Mouse (Mus musculus) adrenal gland (tissue): Measurements from ENCODE around the gene Egfl7.

Experiments used
- intact Hi-C: fragments of 180-260 bp; cut with DNase I; formaldehyde crosslinking; loops from one replicate; pipeline ENCODE4 v1.15.1; 2025

Egfl7 gene

GRCm38 (mm10) chr2:26561351-26562016 lies 18.3 kb upstream of the Egfl7 start:
- intact Hi-C loops, result loop anchor here (1.0 to 10.0 kb wide), 2 partner anchors 112 to 237 kb away; no protein-coding TSS in a partner anchor

DNA sequence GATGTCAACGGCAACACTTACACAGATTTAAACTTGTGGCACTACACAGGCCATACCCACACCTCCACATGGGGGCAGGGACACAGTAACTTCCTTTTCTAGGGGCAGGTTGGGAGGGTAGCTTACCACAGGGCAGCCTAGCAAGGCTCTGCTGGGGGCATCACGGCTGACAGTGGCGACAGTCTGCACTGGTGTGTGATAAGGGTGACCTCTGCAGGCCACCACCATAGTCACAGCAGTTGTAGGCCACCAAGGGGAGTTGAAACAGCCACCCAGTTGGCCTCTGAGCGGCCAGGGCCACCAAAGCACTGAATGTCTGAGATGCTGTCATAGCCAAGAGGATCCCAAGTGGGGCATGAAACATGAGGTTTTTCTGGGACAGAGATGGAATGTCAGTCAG lies 13.6 kb upstream of the Egfl7 start:
- intact Hi-C loops, result loop anchor here (10.0 kb wide), 1 partner anchor 241 kb away; no protein-coding TSS in a partner anchor

GRCm38 (mm10) chr2:26570034-26570433 lies 9.8 kb upstream of the Egfl7 start:
- intact Hi-C loops, result no loop called here

- intact Hi-C loops, result no loop called here
Observed at GRCm38 (mm10) chr2:26571400-26571799, 8.4 kb upstream of the Egfl7 start.

DNA sequence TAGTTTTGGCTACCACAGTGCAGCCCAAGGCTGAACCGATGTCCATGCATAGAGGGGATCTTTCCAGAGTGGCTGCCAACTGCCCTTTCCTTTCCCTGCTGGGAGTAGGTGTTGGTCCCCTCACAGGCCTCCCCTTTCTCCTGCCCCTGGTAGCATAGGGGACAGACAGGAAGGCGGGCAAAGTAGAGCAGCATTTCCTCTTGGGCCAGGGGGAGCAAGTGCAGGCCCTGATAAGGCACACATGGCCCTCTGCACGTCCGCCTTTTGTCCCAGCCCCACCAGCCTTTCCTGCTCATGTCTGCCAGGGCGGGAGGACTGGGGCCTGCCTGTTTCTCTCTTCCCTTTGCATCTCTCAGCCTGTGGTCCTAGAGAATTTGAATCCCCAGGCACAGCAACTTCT lies 8.0 kb upstream of the Egfl7 start:
- intact Hi-C loops, result no loop called here

DNA sequence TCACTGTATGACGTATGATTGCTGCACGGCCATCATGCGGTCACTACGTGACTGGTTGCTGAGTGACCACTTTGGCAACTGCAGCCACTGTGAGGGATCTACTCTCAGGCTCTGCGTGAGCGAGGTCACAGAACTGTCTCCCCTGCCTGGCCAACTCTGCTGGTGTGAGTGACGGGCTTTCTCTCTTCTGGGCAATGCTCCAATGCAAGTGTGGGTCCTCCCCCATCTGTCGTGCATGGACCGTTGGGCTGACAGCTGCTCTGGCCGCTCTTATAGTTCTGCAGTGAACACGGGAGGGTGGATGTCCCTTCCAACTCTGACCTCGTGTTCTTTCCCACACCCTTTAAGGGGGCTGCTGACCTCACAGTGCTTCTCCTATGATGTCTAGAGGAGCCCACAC lies 6.4 kb upstream of the Egfl7 start:
- intact Hi-C loops, result no loop called here

GRCm38 (mm10) chr2:26573807-26574206 lies 6.0 kb upstream of the Egfl7 start:
- intact Hi-C loops, result no loop called here

DNA sequence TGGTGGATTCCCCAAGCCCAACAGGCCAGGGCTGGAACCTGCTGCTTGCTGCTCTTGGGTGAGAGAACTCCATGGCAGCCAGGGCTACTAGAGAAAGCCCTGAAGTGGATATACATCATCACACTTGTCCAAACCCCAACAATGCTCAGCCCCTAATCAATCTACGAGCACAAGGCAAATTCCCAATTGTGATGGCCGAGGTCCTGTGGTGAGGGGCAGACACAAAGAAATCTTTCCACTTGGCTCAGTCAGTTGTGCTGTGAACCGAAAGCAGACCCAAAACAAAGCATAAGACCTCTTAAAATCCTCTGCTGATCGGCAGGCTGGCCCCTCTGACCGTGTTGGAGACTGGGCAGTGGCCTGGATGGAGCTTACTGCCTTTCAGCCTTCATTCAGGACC lies 5.0 kb upstream of the Egfl7 start:
- intact Hi-C loops, result no loop called here

GRCm38 (mm10) chr2:26575378-26575777 lies 4.4 kb upstream of the Egfl7 start:
- intact Hi-C loops, result no loop called here

- intact Hi-C loops, result no loop called here
Observed at GRCm38 (mm10) chr2:26575865-26576264, 3.9 kb upstream of the Egfl7 start.

DNA sequence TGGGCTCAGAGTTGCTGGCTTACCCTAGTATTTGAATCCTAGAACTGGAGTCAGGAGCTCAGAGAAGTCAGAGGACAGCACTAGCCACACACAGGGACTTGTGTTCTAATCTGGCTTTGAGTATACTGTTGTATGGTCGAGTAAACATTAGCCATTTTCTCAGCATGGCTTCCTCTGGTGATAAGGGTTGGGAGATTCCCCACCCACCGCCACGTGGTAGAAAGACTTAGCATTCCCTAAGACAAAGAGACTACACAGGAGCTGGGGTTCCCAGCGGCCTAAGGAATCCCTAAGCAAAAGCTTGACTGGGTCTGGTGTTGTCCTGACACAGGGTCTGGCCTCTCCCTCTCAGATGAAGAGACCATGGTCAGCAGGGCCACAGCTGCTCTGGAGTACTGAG lies 3.4 kb upstream of the Egfl7 start:
- intact Hi-C loops, result no loop called here

GRCm38 (mm10) chr2:26578369-26578768 lies 1.4 kb upstream of the Egfl7 start:
- intact Hi-C loops, result no loop called here

DNA sequence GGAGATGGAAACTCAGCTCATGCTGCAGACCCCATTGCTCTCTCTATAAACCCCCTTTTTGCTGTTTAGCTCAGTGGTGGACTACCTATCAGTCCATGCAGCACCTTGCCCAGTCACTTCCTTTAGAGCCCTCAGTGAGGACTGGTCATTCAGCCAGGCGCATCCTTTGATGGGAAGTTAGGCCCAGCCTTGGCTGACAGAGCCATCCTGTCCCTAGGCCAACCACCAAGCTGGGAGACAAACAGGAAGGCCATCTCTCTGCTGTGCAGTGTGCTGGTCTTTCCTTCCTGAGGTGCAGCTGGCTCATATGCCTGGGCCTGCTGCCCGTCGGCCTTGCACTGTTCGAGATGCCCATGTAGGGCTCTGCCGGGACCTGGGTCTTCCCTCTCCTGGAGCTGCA lies 937 bp downstream of the Egfl7 start:
- intact Hi-C loops, result no loop called here

GRCm38 (mm10) chr2:26582203-26582602 lies 2.4 kb downstream of the Egfl7 start:
- intact Hi-C loops, result no loop called here

- intact Hi-C loops, result no loop called here
Observed at GRCm38 (mm10) chr2:26582741-26583140, 2.9 kb downstream of the Egfl7 start.

- intact Hi-C loops, result no loop called here
Observed at GRCm38 (mm10) chr2:26583640-26584039, 3.8 kb downstream of the Egfl7 start.

DNA sequence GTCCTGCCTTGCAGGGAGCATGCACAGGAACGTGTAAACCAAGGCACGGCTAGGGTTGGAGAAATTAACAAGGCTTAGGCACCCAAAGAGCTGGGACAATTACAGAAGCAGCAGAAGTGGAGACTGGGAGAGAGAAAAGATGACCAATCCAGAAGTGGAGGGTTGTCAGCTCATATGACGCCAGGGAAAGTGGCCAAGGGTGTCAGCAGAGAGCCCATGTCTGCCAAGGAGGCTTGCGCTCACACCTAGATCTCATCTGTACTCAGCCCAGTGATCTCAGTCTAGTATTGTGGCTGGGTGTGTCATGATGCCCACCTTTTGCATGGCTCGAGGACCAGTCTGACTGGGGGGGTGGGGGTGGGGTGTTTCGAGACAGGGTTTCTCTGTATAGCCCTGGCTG lies 5.9 kb downstream of the Egfl7 start:
- intact Hi-C loops, result no loop called here

GRCm38 (mm10) chr2:26586294-26587043 lies 6.7 kb downstream of the Egfl7 start, which contains the start of gene Gm20532:
Gene Gm20532 (plus strand): TSS chr2:26586639.
- intact Hi-C loops, result no loop called here

DNA sequence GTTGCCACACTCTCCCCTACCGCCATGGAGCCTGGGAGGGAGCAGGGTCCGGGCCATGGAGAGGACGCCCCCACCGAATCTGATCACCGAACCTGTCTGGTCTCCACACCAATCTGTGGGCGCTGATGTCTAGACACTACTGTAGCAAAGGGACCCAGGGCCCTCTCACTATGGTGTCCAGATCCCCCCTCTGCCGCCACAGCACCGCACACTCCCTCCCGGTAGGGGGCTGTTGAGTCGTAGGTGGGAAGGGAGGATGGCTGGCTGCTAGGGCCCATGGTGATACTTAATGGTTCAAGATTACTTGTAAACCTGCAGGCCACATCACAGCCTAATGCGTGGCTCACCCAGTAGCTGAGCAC lies 7.2 kb downstream of the Egfl7 start:
- intact Hi-C loops, result no loop called here

DNA sequence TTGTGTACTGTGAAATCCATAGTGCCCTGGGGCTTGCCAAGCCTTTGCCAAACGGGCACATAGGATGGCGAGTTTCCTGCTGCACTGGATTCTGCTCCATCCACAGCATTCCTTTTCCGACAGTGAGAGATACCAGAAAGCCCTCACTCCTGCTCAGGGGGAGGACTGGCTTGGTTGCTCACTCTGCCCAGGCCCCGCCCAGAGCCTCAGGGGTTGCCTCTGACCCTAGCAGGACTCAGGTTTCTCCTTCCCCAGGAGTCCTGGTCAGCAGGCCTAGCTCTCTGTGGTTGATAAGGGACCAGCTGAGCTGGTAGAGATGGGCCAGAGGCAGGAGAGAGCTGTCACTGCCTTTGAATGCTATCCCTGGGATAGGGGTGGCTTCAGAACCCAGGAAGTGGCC lies 8.8 kb downstream of the Egfl7 start:
- intact Hi-C loops, result no loop called here

DNA sequence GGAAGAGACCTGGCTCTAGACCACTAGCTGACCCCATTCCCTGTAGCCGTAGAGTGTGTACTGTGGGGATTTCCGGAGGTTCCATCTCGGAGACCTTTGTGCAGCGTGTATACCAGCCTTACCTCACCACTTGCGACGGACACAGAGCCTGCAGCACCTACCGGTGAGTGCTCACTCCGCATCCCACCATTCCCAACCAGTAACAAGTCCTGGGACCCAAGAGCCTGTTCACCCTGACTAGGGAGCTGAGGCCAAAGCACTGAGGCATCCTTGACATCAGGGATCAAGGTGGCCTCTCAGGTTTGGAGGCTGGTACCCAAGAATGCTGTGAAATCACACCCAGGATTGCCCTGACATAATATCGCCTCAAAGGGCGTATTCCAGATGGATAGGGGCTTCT lies 9.5 kb downstream of the Egfl7 start:
- intact Hi-C loops, result no loop called here

GRCm38 (mm10) chr2:26590282-26590681 lies 10.5 kb downstream of the Egfl7 start:
- intact Hi-C loops, result no loop called here

DNA sequence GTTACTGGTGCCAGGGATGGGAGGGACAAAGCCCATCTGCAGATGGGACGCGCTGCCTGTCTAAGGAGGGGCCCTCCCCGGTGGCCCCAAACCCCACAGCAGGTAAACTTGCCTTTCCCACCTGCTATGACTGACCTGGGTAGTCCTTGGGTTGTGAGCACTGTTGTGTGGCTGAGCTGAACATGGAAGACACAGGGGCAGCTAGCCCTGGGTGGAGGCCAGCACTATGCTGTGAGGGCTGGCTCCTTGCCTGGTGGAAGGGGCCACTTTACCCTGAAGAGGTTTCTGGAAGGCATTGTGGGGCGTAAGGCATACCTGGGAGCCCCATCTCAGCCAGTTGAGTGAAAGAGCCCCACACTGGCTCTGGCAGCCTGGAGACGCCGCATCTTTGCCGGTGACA lies 11.1 kb downstream of the Egfl7 start:
- intact Hi-C loops, result no loop called here
